Comparison of ENCODE assay signal across 8 mouse cellular contexts in genomic region chr9:119962987-119963667, GRCm38 (mm10). TPM values are rescaled to one million over a fixed set of nuclear protein-coding genes. Genes with fewer than 3 reads are reported as not detected.
DNase-seq lines count a peak whose midpoint lies in the region; ATAC-seq and TF ChIP-seq lines count a peak whose summit lies in the region.

No protein-coding gene starts in this region.

- 10% methylated on average over 21 of the region's 21 CpGs for WGBS in embryonic facial prominence, embryonic 15.5 days
- 13% methylated on average over 21 of the region's 21 CpGs for WGBS in midbrain, embryonic 12.5 days

- peaks cover 18% of the 10 kb centered on the region for H3K4me1 ChIP-seq in embryonic facial prominence, embryonic 15.5 days
- H3K4me1 ChIP-seq in midbrain, embryonic 12.5 days: peaks cover 5% of the 10 kb centered on the region
- peaks cover 10% of the 10 kb centered on the region for H3K4me1 ChIP-seq in testis, adult 2 months (ENCODE audit: control insufficient read depth, insufficient read depth, low read length)

- TF ChIP-seq CTCF in testis, adult 2 months (IDR thresholded peaks at IDR 0.05; ENCODE audit: control insufficient read depth, insufficient read depth, insufficient replicate concordance, low read depth, low read length): peak; percentile 65; the same call in 1 of the 2 replicates

- no peaks in the 10 kb centered on the region for H3K36me3 ChIP-seq in embryonic facial prominence, embryonic 15.5 days
- H3K36me3 ChIP-seq in midbrain, embryonic 12.5 days: no peaks in the 10 kb centered on the region
- no peaks in the 10 kb centered on the region for H3K36me3 ChIP-seq in testis, adult 2 months (ENCODE audit: control insufficient read depth, insufficient read depth, low read length)

- no peaks in the 10 kb centered on the region for H3K27me3 ChIP-seq in embryonic facial prominence, embryonic 15.5 days
- H3K27me3 ChIP-seq in midbrain, embryonic 12.5 days: peaks cover 20% of the 10 kb centered on the region; the same call in 1 of the 2 replicates
- no peaks in the 10 kb centered on the region for H3K27me3 ChIP-seq in testis, adult 2 months (ENCODE audit: control insufficient read depth, insufficient read depth, low read length)

- peak; percentile 54 to 62 for DNase-seq in CD8-positive naive resting alpha-beta T cell, adult 2 months (ENCODE audit: low read depth in 2 of 2, low spot score in 2 of 2)
- peak; percentile 71 for DNase-seq in adrenal gland, adult 8-10 months
- DNase-seq in heart, postnatal 14 days: peak; percentile 80 to 87
- DNase-seq in kidney, postnatal 4 days: peak; percentile 85 to 87
- no peak for DNase-seq in left cerebral cortex, adult 18-20 months (ENCODE audit: low spot score in 2 of 2)

- H3K9ac ChIP-seq in embryonic facial prominence, embryonic 15.5 days: no peak overlapping the region
- H3K9ac ChIP-seq in midbrain, embryonic 12.5 days (replicated peaks): no peak overlapping the region

- peak overlapping the region; percentile 42 for H3K4me2 ChIP-seq in embryonic facial prominence, embryonic 15.5 days (replicated peaks)
- H3K4me2 ChIP-seq in midbrain, embryonic 12.5 days (replicated peaks): peak overlapping the region; percentile 28

- no peak for TF ChIP-seq POLR2A in testis, adult 2 months (IDR thresholded peaks at IDR 0.05; ENCODE audit: control insufficient read depth, low read depth, low read length)

- H3K27ac ChIP-seq in embryonic facial prominence, embryonic 15.5 days (replicated peaks): 0 out of 2 replicates have a peak overlapping the region, but pooled peaks have one; percentile 34
- no peak overlapping the region for H3K27ac ChIP-seq in midbrain, embryonic 12.5 days (replicated peaks)
- no peak overlapping the region for H3K27ac ChIP-seq in testis, adult 2 months (ENCODE audit: control insufficient read depth, insufficient read depth, low read depth, low read length)

- intact Hi-C loops in heart, postnatal 14 days (cut with DNase I): loop anchor here (1.0 to 5.0 kb wide), 3 partner anchors 49 to 134 kb away; no protein-coding TSS in a partner anchor

- H3K9me3 ChIP-seq in embryonic facial prominence, embryonic 15.5 days (replicated peaks): no peaks in the 10 kb centered on the region
- H3K9me3 ChIP-seq in midbrain, embryonic 12.5 days: no peaks in the 10 kb centered on the region

- no peak overlapping the region for H3K4me3 ChIP-seq in embryonic facial prominence, embryonic 15.5 days (replicated peaks)
- no peak overlapping the region for H3K4me3 ChIP-seq in midbrain, embryonic 12.5 days
- H3K4me3 ChIP-seq in testis, adult 2 months (ENCODE audit: control insufficient read depth, low read depth, low read length): peak overlapping the region; percentile 4

- ATAC-seq in embryonic facial prominence, embryonic 15.5 days (ENCODE audit: insufficient number of reproducible peaks, low FRiP score, low TSS enrichment, low read depth): peak; percentile 48; the same call in 1 of the 2 replicates
- no peak for ATAC-seq in midbrain, embryonic 12.5 days (ENCODE audit: low FRiP score, low read depth)

RNA-seq across cellular contexts. Expression of gene Csrnp1, which starts 21.3 kb away (rescaled TPM):
- 10 to 100 TPM in 3 of 4 experiments, 1 to 10 TPM in 1; 7.7 to 69.5 (median 16.0) TPM for total RNA-seq in adrenal gland, adult 8-10 months (2022)
- polyA plus RNA-seq in embryonic facial prominence, embryonic 15.5 days (2015; fragmentation: Nextera tagmentation; extraction: Ambion mirVana): 5.7 and 6.7 TPM in 2 replicates
- 10 to 100 TPM; 15.8 to 21.4 TPM for total RNA-seq in heart, postnatal 14 days (2021)
- polyA plus RNA-seq in midbrain, embryonic 12.5 days (2016; fragmentation: Nextera tagmentation; extraction: Ambion mirVana): 0.89 and 1.5 TPM in 2 replicates
- polyA plus RNA-seq in testis, adult 2 months (2012; rRNA removed): 99.8 and 99.9 TPM in 2 replicates
- total RNA-seq in left cerebral cortex, adult 18-20 months (2021): 10 to 100 TPM; 20.5 to 26.8 TPM

RNA-seq across cellular contexts. Expression of gene Ttc21a, which starts 25.7 kb away (rescaled TPM):
- under 1 TPM; 0.09 to 0.43 (median 0.28) TPM for total RNA-seq in adrenal gland, adult 8-10 months (2022)
- 1.5 and 2.6 TPM in 2 replicates for polyA plus RNA-seq in embryonic facial prominence, embryonic 15.5 days (2015; fragmentation: Nextera tagmentation; extraction: Ambion mirVana)
- total RNA-seq in heart, postnatal 14 days (2021): under 1 TPM in 1 of 2 experiments, not detected in 1; 0.26 TPM
- polyA plus RNA-seq in midbrain, embryonic 12.5 days (2016; fragmentation: Nextera tagmentation; extraction: Ambion mirVana): 0.22 and 0.43 TPM in 2 replicates
- polyA plus RNA-seq in testis, adult 2 months (2012; rRNA removed): 66.1 and 68.7 TPM in 2 replicates
- total RNA-seq in left cerebral cortex, adult 18-20 months (2021): under 1 TPM; 0.19 to 0.49 TPM

RNA-seq across cellular contexts. Expression of gene Gorasp1, which starts 25.8 kb away (rescaled TPM):
- 10 to 100 TPM; 31.7 to 45.8 (median 42.3) TPM for total RNA-seq in adrenal gland, adult 8-10 months (2022)
- polyA plus RNA-seq in embryonic facial prominence, embryonic 15.5 days (2015; fragmentation: Nextera tagmentation; extraction: Ambion mirVana): 32.5 and 32.6 TPM in 2 replicates
- 10 to 100 TPM; 21.4 to 22.8 TPM for total RNA-seq in heart, postnatal 14 days (2021)
- polyA plus RNA-seq in midbrain, embryonic 12.5 days (2016; fragmentation: Nextera tagmentation; extraction: Ambion mirVana): 21.3 and 23.3 TPM in 2 replicates
- 11.5 and 14.1 TPM in 2 replicates for polyA plus RNA-seq in testis, adult 2 months (2012; rRNA removed)
- 10 to 100 TPM; 37.1 to 38.2 TPM for total RNA-seq in left cerebral cortex, adult 18-20 months (2021)

Comparison
In these comparisons a context has a peak if more than half of its experiments do, and no peak if none do; other contexts are left out.
1. DNase-seq: peak in CD8-positive naive resting alpha-beta T cell, adult 2 months (2 of 2), adrenal gland, adult 8-10 months (single experiment), heart, postnatal 14 days (2 of 2) and kidney, postnatal 4 days (2 of 2); none in left cerebral cortex, adult 18-20 months (0 of 2).